Mouse (Mus musculus): ENCODE results near the gene F930015N05Rik. TPM values are rescaled to one million over a fixed set of nuclear protein-coding genes. Genes with fewer than 3 reads are reported as not detected.

F930015N05Rik gene
- polyA plus RNA-seq (2014; fragmentation: Nextera tagmentation; extraction: Ambion mirVana): 1.8 and 2.3 TPM in 2 replicates

GRCm38 (mm10) chr11:64436412-64436727 is at the start of gene F930015N05Rik:
Gene F930015N05Rik, minus strand, starts transcription at chr11:64436653.
- ATAC-seq (ENCODE audit: low FRiP score, low TSS enrichment) (0 out of 2 replicates have a peak, but pooled peaks have one; percentile 35), DNase-seq (no peak)
- H3K36me3 ChIP-seq (ENCODE audit: control insufficient read depth, insufficient read depth, low read length): no peaks in the 10 kb centered on the region
- H3K9me3 ChIP-seq (ENCODE audit: control insufficient read depth, low read length): no peaks in the 10 kb centered on the region
- H3K27ac ChIP-seq (replicated peaks; ENCODE audit: low read depth, low read length): peak within 1 kb of the TSS; percentile 68
- peak within 1 kb of the TSS; percentile 70 for H3K9ac ChIP-seq (replicated peaks; ENCODE audit: low read length)
- H3K4me2 ChIP-seq (ENCODE audit: low read length): peak within 1 kb of the TSS; percentile 100
- H3K4me3 ChIP-seq (replicated peaks; ENCODE audit: low read depth, low read length): peak within 1 kb of the TSS; percentile 55
- H3K4me1 ChIP-seq (ENCODE audit: control insufficient read depth, insufficient read depth, low read length): peaks cover 11% of the 10 kb centered on the region; the same call in 1 of the 2 replicates
- 0% methylated on average over 24 of the region's 24 CpGs for WGBS
- no peaks in the 10 kb centered on the region for H3K27me3 ChIP-seq (ENCODE audit: control insufficient read depth, insufficient read depth, low read length)

GRCm38 (mm10) chr11:64481445-64481844 is 45.0 kb upstream of the F930015N05Rik start:
- H3K4me1 ChIP-seq (ENCODE audit: control insufficient read depth, insufficient read depth, low read length): peaks cover 8% of the 10 kb centered on the region; the same call in 1 of the 2 replicates
- H3K9ac ChIP-seq (replicated peaks; ENCODE audit: low read length): no peak overlapping the region
- H3K4me3 ChIP-seq (replicated peaks; ENCODE audit: low read depth, low read length): no peak overlapping the region
- H3K4me2 ChIP-seq (ENCODE audit: low read length): no peak overlapping the region
- ATAC-seq (ENCODE audit: low FRiP score, low TSS enrichment): no peak
- DNase-seq: no peak
- H3K36me3 ChIP-seq (ENCODE audit: control insufficient read depth, insufficient read depth, low read length): no peaks in the 10 kb centered on the region
- 87% methylated on average over 3 of the region's 3 CpGs for WGBS
- no peaks in the 10 kb centered on the region for H3K27me3 ChIP-seq (ENCODE audit: control insufficient read depth, insufficient read depth, low read length)
- H3K9me3 ChIP-seq (ENCODE audit: control insufficient read depth, low read length): no peaks in the 10 kb centered on the region
- no peak overlapping the region for H3K27ac ChIP-seq (replicated peaks; ENCODE audit: low read depth, low read length)

GRCm38 (mm10) chr11:64473679-64474078 is 37.2 kb upstream of the F930015N05Rik start:
- ATAC-seq (ENCODE audit: low FRiP score, low TSS enrichment) (no peak), DNase-seq (no peak)
- Histone ChIP-seq H3K4me1 (ENCODE audit: control insufficient read depth, insufficient read depth, low read length) (no peaks in the 10 kb centered on the region), H3K27ac (replicated peaks; ENCODE audit: low read depth, low read length) (no peak overlapping the region), H3K36me3 (ENCODE audit: control insufficient read depth, insufficient read depth, low read length) (no peaks in the 10 kb centered on the region), H3K9me3 (ENCODE audit: control insufficient read depth, low read length) (no peaks in the 10 kb centered on the region), H3K4me2 (ENCODE audit: low read length) (no peak overlapping the region), H3K27me3 (ENCODE audit: control insufficient read depth, insufficient read depth, low read length) (no peaks in the 10 kb centered on the region), H3K9ac (replicated peaks; ENCODE audit: low read length) (no peak overlapping the region), H3K4me3 (replicated peaks; ENCODE audit: low read depth, low read length) (no peak overlapping the region)
- 95% methylated on average over 3 of the region's 3 CpGs for WGBS

GRCm38 (mm10) chr11:64470689-64471088 is 34.2 kb upstream of the F930015N05Rik start:
- Histone ChIP-seq H3K36me3 (ENCODE audit: control insufficient read depth, insufficient read depth, low read length) (no peaks in the 10 kb centered on the region), H3K27ac (replicated peaks; ENCODE audit: low read depth, low read length) (no peak overlapping the region), H3K4me3 (replicated peaks; ENCODE audit: low read depth, low read length) (no peak overlapping the region), H3K4me1 (ENCODE audit: control insufficient read depth, insufficient read depth, low read length) (no peaks in the 10 kb centered on the region), H3K9ac (replicated peaks; ENCODE audit: low read length) (no peak overlapping the region), H3K4me2 (ENCODE audit: low read length) (no peak overlapping the region), H3K9me3 (ENCODE audit: control insufficient read depth, low read length) (no peaks in the 10 kb centered on the region), H3K27me3 (ENCODE audit: control insufficient read depth, insufficient read depth, low read length) (no peaks in the 10 kb centered on the region)
- no peak for ATAC-seq (ENCODE audit: low FRiP score, low TSS enrichment)
- no peak for DNase-seq

GRCm38 (mm10) chr11:64468737-64469136 is 32.3 kb upstream of the F930015N05Rik start:
- ATAC-seq (ENCODE audit: low FRiP score, low TSS enrichment) (no peak), DNase-seq (no peak)
- Histone ChIP-seq H3K36me3 (ENCODE audit: control insufficient read depth, insufficient read depth, low read length) (no peaks in the 10 kb centered on the region), H3K4me3 (replicated peaks; ENCODE audit: low read depth, low read length) (no peak overlapping the region), H3K4me2 (ENCODE audit: low read length) (no peak overlapping the region), H3K9me3 (ENCODE audit: control insufficient read depth, low read length) (no peaks in the 10 kb centered on the region), H3K4me1 (ENCODE audit: control insufficient read depth, insufficient read depth, low read length) (no peaks in the 10 kb centered on the region), H3K27ac (replicated peaks; ENCODE audit: low read depth, low read length) (no peak overlapping the region), H3K9ac (replicated peaks; ENCODE audit: low read length) (no peak overlapping the region), H3K27me3 (ENCODE audit: control insufficient read depth, insufficient read depth, low read length) (no peaks in the 10 kb centered on the region)
- 90% methylated on average over 4 of the region's 4 CpGs for WGBS

GRCm38 (mm10) chr11:64461746-64462145 is 25.3 kb upstream of the F930015N05Rik start:
- Histone ChIP-seq H3K4me1 (ENCODE audit: control insufficient read depth, insufficient read depth, low read length) (no peaks in the 10 kb centered on the region), H3K9me3 (ENCODE audit: control insufficient read depth, low read length) (no peaks in the 10 kb centered on the region), H3K27ac (replicated peaks; ENCODE audit: low read depth, low read length) (no peak overlapping the region), H3K27me3 (ENCODE audit: control insufficient read depth, insufficient read depth, low read length) (no peaks in the 10 kb centered on the region), H3K9ac (replicated peaks; ENCODE audit: low read length) (no peak overlapping the region), H3K4me2 (ENCODE audit: low read length) (no peak overlapping the region), H3K4me3 (replicated peaks; ENCODE audit: low read depth, low read length) (no peak overlapping the region), H3K36me3 (ENCODE audit: control insufficient read depth, insufficient read depth, low read length) (no peaks in the 10 kb centered on the region)
- ATAC-seq (ENCODE audit: low FRiP score, low TSS enrichment) (no peak), DNase-seq (no peak)
- WGBS: 82% methylated on average over 3 of the region's 3 CpGs

GRCm38 (mm10) chr11:64448586-64449315 is 12.3 kb upstream of the F930015N05Rik start:
- Histone ChIP-seq H3K9ac (replicated peaks; ENCODE audit: low read length) (no peak overlapping the region), H3K4me2 (ENCODE audit: low read length) (no peak overlapping the region), H3K27ac (replicated peaks; ENCODE audit: low read depth, low read length) (no peak overlapping the region), H3K4me3 (replicated peaks; ENCODE audit: low read depth, low read length) (no peak overlapping the region), H3K4me1 (ENCODE audit: control insufficient read depth, insufficient read depth, low read length) (no peaks in the 10 kb centered on the region), H3K9me3 (ENCODE audit: control insufficient read depth, low read length) (no peaks in the 10 kb centered on the region), H3K36me3 (ENCODE audit: control insufficient read depth, insufficient read depth, low read length) (no peaks in the 10 kb centered on the region), H3K27me3 (ENCODE audit: control insufficient read depth, insufficient read depth, low read length) (no peaks in the 10 kb centered on the region)
- DNase-seq: peak; percentile 75
- no peak for ATAC-seq (ENCODE audit: low FRiP score, low TSS enrichment)
- 75% methylated on average over 9 of the region's 9 CpGs for WGBS

- DNase-seq: no peak
- Histone ChIP-seq H3K36me3 (ENCODE audit: control insufficient read depth, insufficient read depth, low read length) (no peaks in the 10 kb centered on the region), H3K4me3 (replicated peaks; ENCODE audit: low read depth, low read length) (no peak overlapping the region), H3K9me3 (ENCODE audit: control insufficient read depth, low read length) (no peaks in the 10 kb centered on the region), H3K9ac (replicated peaks; ENCODE audit: low read length) (no peak overlapping the region), H3K27me3 (ENCODE audit: control insufficient read depth, insufficient read depth, low read length) (no peaks in the 10 kb centered on the region), H3K4me2 (ENCODE audit: low read length) (no peak overlapping the region), H3K4me1 (ENCODE audit: control insufficient read depth, insufficient read depth, low read length) (no peaks in the 10 kb centered on the region), H3K27ac (replicated peaks; ENCODE audit: low read depth, low read length) (no peak overlapping the region)
- WGBS: 93% methylated on average over 1 of the region's 1 CpGs
- no peak for ATAC-seq (ENCODE audit: low FRiP score, low TSS enrichment)
These were observed 8.8 kb upstream of the F930015N05Rik start for GRCm38 (mm10) chr11:64445227-64445626.

GRCm38 (mm10) chr11:64442701-64443100 is 6.2 kb upstream of the F930015N05Rik start:
- Histone ChIP-seq H3K27me3 (ENCODE audit: control insufficient read depth, insufficient read depth, low read length) (no peaks in the 10 kb centered on the region), H3K27ac (replicated peaks; ENCODE audit: low read depth, low read length) (no peak overlapping the region), H3K36me3 (ENCODE audit: control insufficient read depth, insufficient read depth, low read length) (no peaks in the 10 kb centered on the region), H3K4me1 (ENCODE audit: control insufficient read depth, insufficient read depth, low read length) (no peaks in the 10 kb centered on the region), H3K9ac (replicated peaks; ENCODE audit: low read length) (no peak overlapping the region), H3K9me3 (ENCODE audit: control insufficient read depth, low read length) (no peaks in the 10 kb centered on the region), H3K4me2 (ENCODE audit: low read length) (no peak overlapping the region), H3K4me3 (replicated peaks; ENCODE audit: low read depth, low read length) (no peak overlapping the region)
- ATAC-seq (ENCODE audit: low FRiP score, low TSS enrichment): no peak
- 44% methylated on average over 3 of the region's 3 CpGs for whole genome bisulfite sequencing
- no peak for DNase-seq
